Mouse (Mus musculus): Measurements from ENCODE around the gene Ret. TPM values are rescaled to one million over a fixed set of nuclear protein-coding genes. Genes with fewer than 3 reads are reported as not detected.

Gene Ret
- polyA plus RNA-seq, 1 experiment from 2014 or later: 1.9 TPM

GRCm38 (mm10) chr6:118165516-118165915 lies 32.0 kb downstream of the Ret start:
- H3K36me3 ChIP-seq (ENCODE audit: control insufficient read depth, insufficient read depth): no peaks in the 10 kb centered on the region
- WGBS: 94% methylated on average over 1 of the region's 1 CpGs
- no peak overlapping the region for H3K4me3 ChIP-seq (replicated peaks; ENCODE audit: low read length)
- H3K9ac ChIP-seq (replicated peaks; ENCODE audit: low read depth, low read length): no peak overlapping the region
- no peak overlapping the region for H3K27ac ChIP-seq (ENCODE audit: low read length)
- H3K27me3 ChIP-seq (replicated peaks; ENCODE audit: control insufficient read depth, insufficient read depth, low read length): no peaks in the 10 kb centered on the region
- no peak for ATAC-seq
- H3K4me2 ChIP-seq (ENCODE audit: low read length): no peak overlapping the region
- H3K9me3 ChIP-seq (ENCODE audit: control insufficient read depth, low read length): no peaks in the 10 kb centered on the region
- no peaks in the 10 kb centered on the region for H3K4me1 ChIP-seq (replicated peaks; ENCODE audit: control insufficient read depth, insufficient read depth, low read length)

- H3K36me3 ChIP-seq (ENCODE audit: control insufficient read depth, insufficient read depth): no peaks in the 10 kb centered on the region
- H3K4me3 ChIP-seq (replicated peaks; ENCODE audit: low read length): no peak overlapping the region
- no peak for ATAC-seq
- WGBS: 78% methylated on average over 8 of the region's 8 CpGs
- H3K4me2 ChIP-seq (ENCODE audit: low read length): no peak overlapping the region
- no peaks in the 10 kb centered on the region for H3K27me3 ChIP-seq (replicated peaks; ENCODE audit: control insufficient read depth, insufficient read depth, low read length)
- H3K9me3 ChIP-seq (ENCODE audit: control insufficient read depth, low read length): no peaks in the 10 kb centered on the region
- no peaks in the 10 kb centered on the region for H3K4me1 ChIP-seq (replicated peaks; ENCODE audit: control insufficient read depth, insufficient read depth, low read length)
- no peak overlapping the region for H3K27ac ChIP-seq (ENCODE audit: low read length)
- H3K9ac ChIP-seq (replicated peaks; ENCODE audit: low read depth, low read length): no peak overlapping the region
These were observed 32.8 kb downstream of the Ret start for GRCm38 (mm10) chr6:118164691-118165090.

GRCm38 (mm10) chr6:118163086-118163485 lies 34.4 kb downstream of the Ret start:
- 96% methylated on average over 2 of the region's 2 CpGs for WGBS

GRCm38 (mm10) chr6:118162457-118163082 lies 34.9 kb downstream of the Ret start:
- ATAC-seq: no peak
- no peak overlapping the region for H3K9ac ChIP-seq (replicated peaks; ENCODE audit: low read depth, low read length)

More at GRCm38 (mm10) chr6:118163086-118163485, 34.4 kb downstream of the Ret start:
- Histone ChIP-seq H3K4me1 (replicated peaks; ENCODE audit: control insufficient read depth, insufficient read depth, low read length) (no peaks in the 10 kb centered on the region), H3K9me3 (ENCODE audit: control insufficient read depth, low read length) (no peaks in the 10 kb centered on the region), H3K27me3 (replicated peaks; ENCODE audit: control insufficient read depth, insufficient read depth, low read length) (no peaks in the 10 kb centered on the region), H3K4me2 (ENCODE audit: low read length) (no peak overlapping the region), H3K27ac (ENCODE audit: low read length) (no peak overlapping the region), H3K4me3 (replicated peaks; ENCODE audit: low read length) (no peak overlapping the region), H3K36me3 (ENCODE audit: control insufficient read depth, insufficient read depth) (no peaks in the 10 kb centered on the region), H3K9ac (replicated peaks; ENCODE audit: low read depth, low read length) (no peak overlapping the region)
- ATAC-seq: no peak

DNA sequence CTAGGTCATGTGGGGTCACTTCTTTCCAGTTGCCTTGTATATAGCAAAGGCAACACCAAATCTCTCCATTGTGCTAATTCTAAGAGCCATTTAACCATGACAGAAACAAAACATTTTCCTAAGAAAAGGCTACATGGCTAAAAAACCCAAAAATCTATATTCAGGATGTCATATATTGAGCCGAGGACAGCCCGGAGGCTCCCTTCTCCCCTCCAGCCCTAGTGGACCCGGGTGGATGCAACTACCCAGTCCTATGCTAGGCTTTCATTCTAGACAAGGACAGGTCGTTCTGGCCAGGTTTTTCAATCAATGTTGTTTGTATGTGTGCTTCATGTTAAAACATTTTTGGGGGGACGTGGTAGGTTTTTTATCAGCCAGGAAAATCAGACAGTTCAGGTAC lies 44.4 kb downstream of the Ret start:
- Histone ChIP-seq H3K4me1 (replicated peaks; ENCODE audit: control insufficient read depth, insufficient read depth, low read length) (no peaks in the 10 kb centered on the region), H3K27ac (ENCODE audit: low read length) (no peak overlapping the region), H3K36me3 (ENCODE audit: control insufficient read depth, insufficient read depth) (no peaks in the 10 kb centered on the region), H3K9ac (replicated peaks; ENCODE audit: low read depth, low read length) (no peak overlapping the region), H3K27me3 (replicated peaks; ENCODE audit: control insufficient read depth, insufficient read depth, low read length) (no peaks in the 10 kb centered on the region), H3K4me3 (replicated peaks; ENCODE audit: low read length) (no peak overlapping the region), H3K4me2 (ENCODE audit: low read length) (no peak overlapping the region), H3K9me3 (ENCODE audit: control insufficient read depth, low read length) (no peaks in the 10 kb centered on the region)
- 90% methylated on average over 5 of the region's 5 CpGs for WGBS
- no peak for ATAC-seq

More at GRCm38 (mm10) chr6:118162457-118163082, 34.9 kb downstream of the Ret start:
- Histone ChIP-seq H3K4me2 (ENCODE audit: low read length) (no peak overlapping the region), H3K4me3 (replicated peaks; ENCODE audit: low read length) (no peak overlapping the region), H3K4me1 (replicated peaks; ENCODE audit: control insufficient read depth, insufficient read depth, low read length) (no peaks in the 10 kb centered on the region), H3K9me3 (ENCODE audit: control insufficient read depth, low read length) (no peaks in the 10 kb centered on the region), H3K36me3 (ENCODE audit: control insufficient read depth, insufficient read depth) (no peaks in the 10 kb centered on the region), H3K27me3 (replicated peaks; ENCODE audit: control insufficient read depth, insufficient read depth, low read length) (no peaks in the 10 kb centered on the region), H3K27ac (ENCODE audit: low read length) (no peak overlapping the region)
- 89% methylated on average over 12 of the region's 12 CpGs for WGBS

DNA sequence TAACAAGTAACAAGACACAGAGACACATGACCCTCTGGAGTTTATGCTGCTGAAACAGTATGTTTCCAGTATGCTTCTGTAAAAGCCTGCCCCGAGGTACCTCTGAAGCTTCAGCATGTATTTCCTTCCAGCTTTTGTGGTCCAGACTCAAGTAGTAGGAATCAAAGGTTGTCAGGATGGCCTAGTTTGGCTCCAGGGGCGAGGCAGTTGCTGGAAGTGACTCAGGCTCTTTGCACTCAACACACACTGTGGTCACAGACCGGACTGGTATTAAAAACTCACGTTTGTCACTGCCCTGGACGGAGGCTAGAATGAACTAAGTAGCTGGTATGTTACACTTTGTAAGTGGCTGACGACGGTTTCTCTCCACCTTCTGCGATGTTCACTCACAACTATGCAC lies 46.5 kb downstream of the Ret start:
- ATAC-seq: no peak
- Histone ChIP-seq H3K9ac (replicated peaks; ENCODE audit: low read depth, low read length) (no peak overlapping the region), H3K27ac (ENCODE audit: low read length) (no peak overlapping the region), H3K4me3 (replicated peaks; ENCODE audit: low read length) (no peak overlapping the region), H3K9me3 (ENCODE audit: control insufficient read depth, low read length) (no peaks in the 10 kb centered on the region), H3K36me3 (ENCODE audit: control insufficient read depth, insufficient read depth) (no peaks in the 10 kb centered on the region), H3K27me3 (replicated peaks; ENCODE audit: control insufficient read depth, insufficient read depth, low read length) (no peaks in the 10 kb centered on the region), H3K4me1 (replicated peaks; ENCODE audit: control insufficient read depth, insufficient read depth, low read length) (no peaks in the 10 kb centered on the region), H3K4me2 (ENCODE audit: low read length) (no peak overlapping the region)
- WGBS: 79% methylated on average over 8 of the region's 8 CpGs

DNA sequence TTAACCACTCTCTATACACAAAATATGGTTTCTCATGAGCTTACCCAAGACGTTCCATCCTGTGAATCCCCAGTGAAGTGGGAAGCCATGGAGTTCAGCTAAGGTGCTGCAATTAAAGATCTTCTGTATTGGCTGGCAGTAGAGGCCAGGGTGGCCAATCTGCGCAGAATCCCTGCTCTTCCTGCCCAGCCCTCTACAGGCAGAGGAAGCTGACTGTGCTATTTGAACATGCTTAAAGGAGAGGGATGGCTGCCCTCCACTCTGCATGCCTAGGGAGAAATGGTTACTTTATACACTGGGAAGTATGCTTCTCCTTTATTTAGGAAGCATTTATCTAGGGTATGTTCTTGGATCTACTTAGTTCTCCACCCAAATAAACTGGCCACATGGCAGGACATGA lies 47.0 kb downstream of the Ret start:
- Histone ChIP-seq H3K4me2 (ENCODE audit: low read length) (no peak overlapping the region), H3K27me3 (replicated peaks; ENCODE audit: control insufficient read depth, insufficient read depth, low read length) (no peaks in the 10 kb centered on the region), H3K27ac (ENCODE audit: low read length) (no peak overlapping the region), H3K4me1 (replicated peaks; ENCODE audit: control insufficient read depth, insufficient read depth, low read length) (no peaks in the 10 kb centered on the region), H3K36me3 (ENCODE audit: control insufficient read depth, insufficient read depth) (no peaks in the 10 kb centered on the region), H3K4me3 (replicated peaks; ENCODE audit: low read length) (no peak overlapping the region), H3K9ac (replicated peaks; ENCODE audit: low read depth, low read length) (no peak overlapping the region), H3K9me3 (ENCODE audit: control insufficient read depth, low read length) (no peaks in the 10 kb centered on the region)
- ATAC-seq: no peak
- WGBS: 82% methylated on average over 2 of the region's 2 CpGs

DNA sequence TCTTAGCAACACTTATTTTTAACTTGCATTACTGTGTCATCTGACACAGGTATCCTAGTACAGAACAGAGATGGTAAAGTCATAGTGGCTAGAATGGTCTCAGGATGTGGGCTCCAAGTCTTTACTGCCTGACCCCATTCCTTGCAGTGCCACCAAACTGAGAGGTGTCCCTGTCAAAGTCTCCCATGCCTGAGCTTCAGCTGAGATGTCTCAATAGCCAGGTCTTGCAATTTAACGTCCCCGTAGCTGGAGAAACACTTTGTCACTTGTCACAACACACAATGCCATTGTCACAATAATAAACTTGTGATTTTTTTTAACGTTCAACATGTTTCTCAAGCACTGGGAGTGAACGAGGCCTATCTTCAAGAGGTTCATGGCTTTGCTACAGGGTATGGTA lies 47.4 kb downstream of the Ret start:
- no peaks in the 10 kb centered on the region for H3K4me1 ChIP-seq (replicated peaks; ENCODE audit: control insufficient read depth, insufficient read depth, low read length)
- H3K4me3 ChIP-seq (replicated peaks; ENCODE audit: low read length): no peak overlapping the region
- WGBS: 81% methylated on average over 4 of the region's 4 CpGs
- ATAC-seq: no peak
- H3K27me3 ChIP-seq (replicated peaks; ENCODE audit: control insufficient read depth, insufficient read depth, low read length): no peaks in the 10 kb centered on the region
- H3K27ac ChIP-seq (ENCODE audit: low read length): no peak overlapping the region
- no peak overlapping the region for H3K9ac ChIP-seq (replicated peaks; ENCODE audit: low read depth, low read length)
- H3K4me2 ChIP-seq (ENCODE audit: low read length): no peak overlapping the region
- no peaks in the 10 kb centered on the region for H3K9me3 ChIP-seq (ENCODE audit: control insufficient read depth, low read length)
- no peaks in the 10 kb centered on the region for H3K36me3 ChIP-seq (ENCODE audit: control insufficient read depth, insufficient read depth)

- 90% methylated on average over 6 of the region's 6 CpGs for WGBS
- ATAC-seq: no peak
These were observed 56.6 kb downstream of the Ret start for GRCm38 (mm10) chr6:118140961-118141360.

More at GRCm38 (mm10) chr6:118140961-118141360, 56.6 kb downstream of the Ret start:
- Histone ChIP-seq H3K36me3 (ENCODE audit: control insufficient read depth, insufficient read depth) (no peaks in the 10 kb centered on the region), H3K4me1 (replicated peaks; ENCODE audit: control insufficient read depth, insufficient read depth, low read length) (peaks cover 3% of the 10 kb centered on the region; the same call in 1 of the 2 replicates), H3K4me3 (replicated peaks; ENCODE audit: low read length) (no peak overlapping the region), H3K27ac (ENCODE audit: low read length) (no peak overlapping the region), H3K27me3 (replicated peaks; ENCODE audit: control insufficient read depth, insufficient read depth, low read length) (no peaks in the 10 kb centered on the region; the same call in 1 of the 2 replicates), H3K4me2 (ENCODE audit: low read length) (no peak overlapping the region), H3K9me3 (ENCODE audit: control insufficient read depth, low read length) (no peaks in the 10 kb centered on the region; the same call in 1 of the 2 replicates), H3K9ac (replicated peaks; ENCODE audit: low read depth, low read length) (no peak overlapping the region)

Data from forebrain, embryonic 16.5 days (tissue).